Mouse (Mus musculus): ENCODE results near the gene Rhoa. TPM values are rescaled to one million over a fixed set of nuclear protein-coding genes. Genes with fewer than 3 reads are reported as not detected.
A peak's percentile ranks its signal among the peaks of the same experiment; 100 is the strongest.

The Rhoa gene
- polyA plus RNA-seq, 1 experiment = 434 TPM

- Histone ChIP-seq H3K36me3 (ENCODE audit: control insufficient read depth, insufficient read depth, low read length, poor library complexity, severe bottlenecking) (no peaks in the 10 kb centered on the region), H3K4me1 (ENCODE audit: control insufficient read depth, insufficient read depth, low read length) (peaks cover 2% of the 10 kb centered on the region), H3K27me3 (ENCODE audit: control insufficient read depth, insufficient read depth, low read length, poor library complexity, severe bottlenecking) (no peaks in the 10 kb centered on the region), H3K9ac (ENCODE audit: low read depth, poor library complexity, severe bottlenecking) (no peak overlapping the region), H3K27ac (ENCODE audit: insufficient read depth, low read length) (no peak overlapping the region), H3K4me3 (ENCODE audit: low read depth, low read length) (peak overlapping the region; percentile 29), H3K9me3 (replicated peaks; ENCODE audit: control insufficient read depth, insufficient read depth, low read length, poor library complexity, severe bottlenecking) (no peaks in the 10 kb centered on the region)
- TF ChIP-seq EP300 (IDR thresholded peaks at IDR 0.05; ENCODE audit: insufficient read depth, low read depth, low read length) (no peak), POLR2A (IDR thresholded peaks at IDR 0.05; ENCODE audit: insufficient read depth, low read length) (no peak)
These were observed 15.2 kb upstream of the Rhoa start for GRCm38 (mm10) chr9:108290773-108291172.

- peak within 1 kb of the TSS; percentile 89 for H3K27ac ChIP-seq (ENCODE audit: insufficient read depth, low read length)
- peaks cover 2% of the 10 kb centered on the region for H3K4me1 ChIP-seq (ENCODE audit: control insufficient read depth, insufficient read depth, low read length)
- TF ChIP-seq CTCF (IDR thresholded peaks at IDR 0.05; ENCODE audit: low read depth, low read length) = no peak
- 0 out of 2 replicates have a peak, but pooled peaks have one; percentile 65 for TF ChIP-seq EP300 (IDR thresholded peaks at IDR 0.05; ENCODE audit: insufficient read depth, low read depth, low read length)
- TF ChIP-seq POLR2A (IDR thresholded peaks at IDR 0.05; ENCODE audit: insufficient read depth, low read length) = peak; percentile 27
- no peaks in the 10 kb centered on the region for H3K9me3 ChIP-seq (replicated peaks; ENCODE audit: control insufficient read depth, insufficient read depth, low read length, poor library complexity, severe bottlenecking)
- peak within 1 kb of the TSS; percentile 70 for H3K4me3 ChIP-seq (ENCODE audit: low read depth, low read length)
- peak within 1 kb of the TSS; percentile 4 for H3K9ac ChIP-seq (ENCODE audit: low read depth, poor library complexity, severe bottlenecking)
- H3K36me3 ChIP-seq (ENCODE audit: control insufficient read depth, insufficient read depth, low read length, poor library complexity, severe bottlenecking) = peaks cover 17% of the 10 kb centered on the region
- H3K27me3 ChIP-seq (ENCODE audit: control insufficient read depth, insufficient read depth, low read length, poor library complexity, severe bottlenecking) = no peaks in the 10 kb centered on the region
These were observed 9.2 kb upstream of the Rhoa start, which contains the start of gene Amt for GRCm38 (mm10) chr9:108296453-108297355. Gene Amt (plus strand): TSS chr9:108296853.

GRCm38 (mm10) chr9:108301853-108302252, 4.1 kb upstream of the Rhoa start:
- Histone ChIP-seq H3K4me1 (ENCODE audit: control insufficient read depth, insufficient read depth, low read length) (no peaks in the 10 kb centered on the region), H3K9ac (ENCODE audit: low read depth, poor library complexity, severe bottlenecking) (no peak overlapping the region), H3K27me3 (ENCODE audit: control insufficient read depth, insufficient read depth, low read length, poor library complexity, severe bottlenecking) (no peaks in the 10 kb centered on the region), H3K27ac (ENCODE audit: insufficient read depth, low read length) (no peak overlapping the region), H3K9me3 (replicated peaks; ENCODE audit: control insufficient read depth, insufficient read depth, low read length, poor library complexity, severe bottlenecking) (no peaks in the 10 kb centered on the region), H3K36me3 (ENCODE audit: control insufficient read depth, insufficient read depth, low read length, poor library complexity, severe bottlenecking) (peaks cover 17% of the 10 kb centered on the region), H3K4me3 (ENCODE audit: low read depth, low read length) (no peak overlapping the region)
- no peak for TF ChIP-seq EP300 (IDR thresholded peaks at IDR 0.05; ENCODE audit: insufficient read depth, low read depth, low read length)
- TF ChIP-seq POLR2A (IDR thresholded peaks at IDR 0.05; ENCODE audit: insufficient read depth, low read length) = no peak
- TF ChIP-seq CTCF (IDR thresholded peaks at IDR 0.05; ENCODE audit: low read depth, low read length) = no peak

GRCm38 (mm10) chr9:108304716-108305115, 1.2 kb upstream of the Rhoa start:
- Histone ChIP-seq H3K4me3 (ENCODE audit: low read depth, low read length) (no peak overlapping the region), H3K4me1 (ENCODE audit: control insufficient read depth, insufficient read depth, low read length) (no peaks in the 10 kb centered on the region), H3K9ac (ENCODE audit: low read depth, poor library complexity, severe bottlenecking) (peak overlapping the region; percentile 64; the same call in 1 of the 2 replicates), H3K27me3 (ENCODE audit: control insufficient read depth, insufficient read depth, low read length, poor library complexity, severe bottlenecking) (no peaks in the 10 kb centered on the region), H3K36me3 (ENCODE audit: control insufficient read depth, insufficient read depth, low read length, poor library complexity, severe bottlenecking) (peaks cover 10% of the 10 kb centered on the region), H3K27ac (ENCODE audit: insufficient read depth, low read length) (no peak overlapping the region), H3K9me3 (replicated peaks; ENCODE audit: control insufficient read depth, insufficient read depth, low read length, poor library complexity, severe bottlenecking) (no peaks in the 10 kb centered on the region)
- no peak for TF ChIP-seq EP300 (IDR thresholded peaks at IDR 0.05; ENCODE audit: insufficient read depth, low read depth, low read length)
- no peak for TF ChIP-seq CTCF (IDR thresholded peaks at IDR 0.05; ENCODE audit: low read depth, low read length)
- TF ChIP-seq POLR2A (IDR thresholded peaks at IDR 0.05; ENCODE audit: insufficient read depth, low read length) = no peak

- Histone ChIP-seq H3K9ac (ENCODE audit: low read depth, poor library complexity, severe bottlenecking) (peak overlapping the region; percentile 64), H3K27me3 (ENCODE audit: control insufficient read depth, insufficient read depth, low read length, poor library complexity, severe bottlenecking) (no peaks in the 10 kb centered on the region), H3K4me1 (ENCODE audit: control insufficient read depth, insufficient read depth, low read length) (no peaks in the 10 kb centered on the region), H3K36me3 (ENCODE audit: control insufficient read depth, insufficient read depth, low read length, poor library complexity, severe bottlenecking) (peaks cover 9% of the 10 kb centered on the region), H3K4me3 (ENCODE audit: low read depth, low read length) (peak overlapping the region; percentile 97), H3K27ac (ENCODE audit: insufficient read depth, low read length) (peak overlapping the region; percentile 33; the same call in 1 of the 2 replicates), H3K9me3 (replicated peaks; ENCODE audit: control insufficient read depth, insufficient read depth, low read length, poor library complexity, severe bottlenecking) (no peaks in the 10 kb centered on the region)
- TF ChIP-seq EP300 (IDR thresholded peaks at IDR 0.05; ENCODE audit: insufficient read depth, low read depth, low read length) = no peak
- no peak for TF ChIP-seq POLR2A (IDR thresholded peaks at IDR 0.05; ENCODE audit: insufficient read depth, low read length)
- TF ChIP-seq CTCF (IDR thresholded peaks at IDR 0.05; ENCODE audit: low read depth, low read length) = no peak
These were observed 759 bp upstream of the Rhoa start for GRCm38 (mm10) chr9:108305170-108305569.

GRCm38 (mm10) chr9:108306571-108306980, 647 bp downstream of the Rhoa start:
- no peaks in the 10 kb centered on the region for H3K4me1 ChIP-seq (ENCODE audit: control insufficient read depth, insufficient read depth, low read length)
- H3K27me3 ChIP-seq (ENCODE audit: control insufficient read depth, insufficient read depth, low read length, poor library complexity, severe bottlenecking) = no peaks in the 10 kb centered on the region
- no peak for TF ChIP-seq EP300 (IDR thresholded peaks at IDR 0.05; ENCODE audit: insufficient read depth, low read depth, low read length)
- no peaks in the 10 kb centered on the region for H3K9me3 ChIP-seq (replicated peaks; ENCODE audit: control insufficient read depth, insufficient read depth, low read length, poor library complexity, severe bottlenecking)
- H3K27ac ChIP-seq (ENCODE audit: insufficient read depth, low read length) = peak overlapping the region; percentile 86
- H3K9ac ChIP-seq (ENCODE audit: low read depth, poor library complexity, severe bottlenecking) = peak overlapping the region; percentile 91
- peaks cover 9% of the 10 kb centered on the region for H3K36me3 ChIP-seq (ENCODE audit: control insufficient read depth, insufficient read depth, low read length, poor library complexity, severe bottlenecking)
- H3K4me3 ChIP-seq (ENCODE audit: low read depth, low read length) = peak overlapping the region; percentile 90

Measured in ES-Bruce4 (cell line).